Mouse (Mus musculus) B cell, adult 67 days (primary cell): Measurements from ENCODE around the gene Nom1. TPM values are rescaled to one million over a fixed set of nuclear protein-coding genes. Genes with fewer than 3 reads are reported as not detected.

Experiments
- total RNA-seq, 2 experiments: library from RNA; stranded (reverse); gene quantifications; 4 replicates each; pipeline ENCODE4 v1.2.4; 2023

Nom1 gene
- 10 to 100 TPM; 27.9 to 29.9 TPM for total RNA-seq

DNA sequence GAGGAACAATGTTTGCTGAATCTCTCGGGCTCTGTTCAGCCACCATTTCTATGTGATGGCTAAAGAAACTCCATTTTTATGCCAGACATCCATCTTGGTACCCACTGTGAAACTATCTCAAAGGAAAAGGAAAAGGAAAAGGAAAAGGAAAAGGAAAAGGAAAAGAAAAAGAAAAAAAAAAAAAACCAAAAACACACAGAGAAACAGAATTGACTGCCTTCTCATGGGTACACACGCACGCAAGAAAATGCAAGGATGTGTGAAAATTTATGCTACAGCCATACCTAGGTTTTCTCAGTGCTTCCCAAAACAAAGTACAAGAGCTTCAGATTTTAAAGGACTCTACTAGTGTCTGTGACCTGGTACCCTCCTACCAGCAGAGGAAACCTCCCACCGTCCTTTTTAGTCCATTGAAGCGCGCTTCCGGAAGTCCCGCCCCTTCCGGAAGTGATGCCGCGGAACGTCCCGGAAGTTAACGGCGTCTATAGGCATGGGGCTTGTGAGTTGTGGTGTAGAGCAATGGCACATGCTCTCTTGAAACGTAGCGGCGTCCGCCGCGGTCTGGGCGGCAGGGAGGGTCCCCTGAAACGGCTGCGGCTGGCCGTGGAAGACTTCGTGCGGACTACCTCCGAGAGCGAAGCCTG, at the start of gene Nom1:
TSS of gene Nom1 (plus strand) at position 437 of the 644 bp plus-strand sequence.

DNA sequence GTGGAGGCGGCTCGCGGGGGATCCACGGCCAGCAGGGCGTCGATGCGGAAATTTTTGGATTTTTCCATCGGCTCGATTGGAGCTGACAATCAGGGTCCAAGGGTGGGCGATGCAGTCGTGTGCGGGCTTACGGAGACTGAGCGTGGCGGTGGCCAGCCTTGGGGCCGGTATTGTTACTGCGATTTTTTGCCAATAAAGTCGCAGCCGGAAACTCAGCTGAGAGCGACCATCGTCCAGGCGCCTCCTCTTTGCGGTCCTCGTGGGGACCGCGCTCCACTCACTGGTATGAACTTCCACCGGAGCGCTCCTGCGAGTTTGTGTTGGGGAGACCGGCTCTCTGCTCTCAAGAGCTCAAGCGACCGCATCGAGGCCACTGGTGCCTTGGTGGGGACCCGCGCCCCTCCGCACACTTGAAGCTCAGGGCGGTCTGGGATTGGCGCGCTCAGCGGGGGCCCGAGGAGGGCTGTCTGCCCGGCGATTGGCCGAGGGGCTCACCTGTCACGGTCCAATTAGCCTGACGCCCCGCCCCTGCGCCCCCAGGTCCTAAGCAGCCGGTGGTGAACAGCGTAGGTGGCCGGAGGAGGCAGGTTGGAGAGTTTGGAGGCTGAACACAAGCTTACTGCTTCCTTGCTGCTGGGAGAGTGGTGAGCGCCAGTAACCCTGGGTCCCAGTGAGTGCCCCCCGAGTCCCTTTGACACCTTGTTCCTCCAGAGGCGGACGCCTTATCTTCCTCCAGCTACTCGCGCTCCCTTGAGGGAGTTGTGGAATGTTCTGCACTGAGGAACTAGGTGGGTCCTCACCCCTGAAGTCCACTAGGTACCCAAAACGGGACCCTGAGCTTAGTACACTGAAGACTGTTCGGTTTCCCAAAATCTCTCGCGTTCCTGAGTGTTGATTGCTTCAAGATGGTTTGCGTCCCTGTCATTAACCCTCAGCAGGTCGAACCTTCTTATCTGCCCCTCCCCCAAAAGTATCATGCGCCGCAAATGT, 44.0 kb downstream of the Nom1 start, which contains the start of gene Mnx1:
TSS of gene Mnx1 (minus strand) at position 263 of the 990 bp plus-strand sequence.

Other genes with a start within 250 kb of the Nom1 start
- not detected for gene Rnf32, start 238.7 kb upstream of the Nom1 start, total RNA-seq
- gene Lmbr1, start 56.3 kb upstream of the Nom1 start, total RNA-seq, result 1 to 10 TPM; 1.0 to 1.5 TPM
- gene Mnx1, start 43.8 kb downstream of the Nom1 start, total RNA-seq, result not detected
- gene Ube3c, start 134.6 kb downstream of the Nom1 start, total RNA-seq, result 10 to 100 TPM; 45.2 to 45.4 TPM